Comparison of ENCODE assay signal across 11 mouse cellular contexts in genomic region chr9:43267357-43267756, GRCm38 (mm10). TPM values are rescaled to one million over a fixed set of nuclear protein-coding genes. Genes with fewer than 3 reads are reported as not detected.
A peak's percentile ranks its signal among the peaks of the same experiment; 100 is the strongest.
DNase-seq lines count a peak whose midpoint lies in the region; ATAC-seq lines count a peak whose summit lies in the region.
"Had no signal": no experiment of that assay in that cellular context is flagged by ENCODE, and none has a peak within 500 bp of the region (broad histone marks: within the 10 kb centered on the region; RNA-seq: fewer than 3 reads in every experiment).

No protein-coding gene starts in this region.

- peaks cover 25% of the 10 kb centered on the region for H3K4me1 ChIP-seq in neural tube, embryonic 15.5 days

- no peak for ATAC-seq in neural tube, embryonic 15.5 days (ENCODE audit: low FRiP score)
- ATAC-seq: activated CD4-positive, CD25-positive, alpha-beta regulatory T cell, adult 4 months had no signal

- 86% methylated on average over 8 of the region's 8 CpGs for WGBS in neural tube, embryonic 15.5 days

- H3K27ac ChIP-seq in neural tube, embryonic 15.5 days (replicated peaks): no peak overlapping the region

- DNase-seq in kidney, adult 18-20 months: peak; percentile 50
- no peak for DNase-seq in kidney, postnatal 14 days
- DNase-seq in R1 (ENCODE audit: low read depth, low spot score): peak; percentile 66
- DNase-seq in induced T-regulatory cell, adult 2 months (ENCODE audit: low read depth): peak; percentile 42
- peak; percentile 34 to 72 for DNase-seq in spleen, postnatal 10 days (ENCODE audit: low spot score in 2 of 2)
- DNase-seq in frontal cortex, adult 2 months (ENCODE audit: extremely low spot score in 1 of 2, low spot score in 1 of 2): no peak
- DNase-seq in ovary, adult 18-20 months (ENCODE audit: low spot score): no peak
- DNase-seq: gastrocnemius, postnatal 36 days had no signal

- no peak overlapping the region for H3K4me3 ChIP-seq in neural tube, embryonic 15.5 days (replicated peaks)

- H3K9me3 ChIP-seq in neural tube, embryonic 15.5 days (replicated peaks): no peaks in the 10 kb centered on the region

- H3K4me2 ChIP-seq in neural tube, embryonic 15.5 days: no peak overlapping the region

- H3K27me3 ChIP-seq in neural tube, embryonic 15.5 days (replicated peaks): peaks cover 40% of the 10 kb centered on the region

- H3K36me3 ChIP-seq in neural tube, embryonic 15.5 days: no peaks in the 10 kb centered on the region

- H3K9ac ChIP-seq in neural tube, embryonic 15.5 days (replicated peaks): no peak overlapping the region

RNA-seq across cellular contexts. Expression of gene Oaf, which starts 27.6 kb away (rescaled TPM):
- 23.9 and 27.8 TPM in 2 replicates for polyA plus RNA-seq in frontal cortex, adult 2 months (2012; rRNA removed)
- polyA plus RNA-seq in neural tube, embryonic 15.5 days (2015; fragmentation: Nextera tagmentation; extraction: Ambion mirVana): 9.4 and 16.3 TPM in 2 replicates

RNA-seq across cellular contexts. Expression of gene Trim29, which starts 43.3 kb away (rescaled TPM):
- 0.19 and 0.36 TPM in 2 replicates for polyA plus RNA-seq in frontal cortex, adult 2 months (2012; rRNA removed)
- polyA plus RNA-seq in neural tube, embryonic 15.5 days (2015; fragmentation: Nextera tagmentation; extraction: Ambion mirVana): 0.18 and 14.8 TPM in 2 replicates
- polyA plus RNA-seq: activated CD4-positive, CD25-positive, alpha-beta regulatory T cell, adult 4 months had no signal

RNA-seq across cellular contexts. Expression of gene Pou2f3, which starts 57.2 kb away (rescaled TPM):
- 0.17 and 0.26 TPM in 2 replicates for polyA plus RNA-seq in frontal cortex, adult 2 months (2012; rRNA removed)
- 0.47 TPM in 1 of 2 replicates, not detected in the other for polyA plus RNA-seq in neural tube, embryonic 15.5 days (2015; fragmentation: Nextera tagmentation; extraction: Ambion mirVana)
- polyA plus RNA-seq: activated CD4-positive, CD25-positive, alpha-beta regulatory T cell, adult 4 months; neural tube, embryonic 11.5 days had no signal

Comparison
In these comparisons a context has a peak if more than half of its experiments do, and no peak if none do; other contexts are left out.
1. DNase-seq: peak in kidney, adult 18-20 months (single experiment), R1 (single experiment), induced T-regulatory cell, adult 2 months (single experiment) and spleen, postnatal 10 days (2 of 2); none in kidney, postnatal 14 days (single experiment), frontal cortex, adult 2 months (0 of 2) and ovary, adult 18-20 months (single experiment).